Mouse (Mus musculus): ENCODE results near the gene Klhl2. TPM values are rescaled to one million over a fixed set of nuclear protein-coding genes. Genes with fewer than 3 reads are reported as not detected.

Gene Klhl2
- total and polyA plus RNA-seq, 3 experiments: 9.3 to 11.5 (median 10.8) TPM

- in situ Hi-C loops (cut with MboI; ENCODE audit: low pct_ligation_motif_present, low pct_unique_long_range_greater_than_20kb, low sequenced_read_pairs) (loop anchor here (25.0 kb wide), 1 partner anchor 88 kb away; the partner anchor contains the start of gene Tmem192), dilution Hi-C loops (cut with MboI; ENCODE audit: extremely low pct_ligation_motif_present, extremely low pct_unique_long_range_greater_than_20kb, low sequenced_read_pairs) (no loop called here)
- no peaks in the 10 kb centered on the region for H3K27me3 ChIP-seq (replicated peaks)
- peaks cover 5 to 29% of the 10 kb centered on the region in 2 experiments for H3K4me1 ChIP-seq (ENCODE audit: control insufficient read depth in 1 of 2, insufficient read depth in 2 of 2)
- H3K4me3 ChIP-seq (replicated peaks in 1 of 3; ENCODE audit: low read depth in 2 of 3, low read length in 2 of 3, poor library complexity in 1 of 3): peak overlapping the region; percentile 37 to 99 (median 72)
- H3K27ac ChIP-seq (ENCODE audit: insufficient read depth, low read depth): no peak overlapping the region
- TF ChIP-seq ZKSCAN1 (IDR thresholded peaks at IDR 0.05; ENCODE audit: borderline replicate concordance, low read depth, low read length) (no peak), MXI1 (IDR thresholded peaks at IDR 0.05; ENCODE audit: low read depth, low read length) (0 out of 2 replicates have a peak, but pooled peaks have one; percentile 26), UBTF (IDR thresholded peaks at IDR 0.05; ENCODE audit: low read depth, low read length) (0 out of 2 replicates have a peak, but pooled peaks have one; percentile 64), USF2 (conservative IDR thresholded peaks at IDR 0.05; ENCODE audit: low read depth, low read length) (no peak)
- H3K9ac ChIP-seq (ENCODE audit: insufficient read depth, low read depth): peak overlapping the region; percentile 65
- H3K9me3 ChIP-seq (replicated peaks; ENCODE audit: low read length): no peaks in the 10 kb centered on the region
- H3K4me2 ChIP-seq (ENCODE audit: insufficient read depth, low read depth, poor library complexity, severe bottlenecking): peak overlapping the region; percentile 98
- DNase-seq (ENCODE audit: extremely low read depth): no peak
- H3K79me2 ChIP-seq (replicated peaks; ENCODE audit: control insufficient read depth, extremely low read depth, insufficient read depth, poor library complexity, severe bottlenecking): peaks cover 9% of the 10 kb centered on the region
- peaks cover 0 to 1% of the 10 kb centered on the region in 2 experiments for H3K36me3 ChIP-seq (replicated peaks in 1 of 2; ENCODE audit: control insufficient read depth in 1 of 2, insufficient read depth in 1 of 2, low read length in 1 of 2)
Observed at GRCm38 (mm10) chr8:64849091-64849896, 523 bp downstream of the Klhl2 start.

GRCm38 (mm10) chr8:64848245-64848785, 1.5 kb downstream of the Klhl2 start:
- in situ Hi-C loops (cut with MboI; ENCODE audit: low pct_ligation_motif_present, low pct_unique_long_range_greater_than_20kb, low sequenced_read_pairs): loop anchor here (25.0 kb wide), 1 partner anchor 89 kb away; the partner anchor contains the start of gene Tmem192
- H3K4me1 ChIP-seq (ENCODE audit: control insufficient read depth in 1 of 2, insufficient read depth in 2 of 2): peaks cover 3 to 36% of the 10 kb centered on the region in 2 experiments
- peak overlapping the region in 1 of 3 experiments; percentile 1 for H3K4me3 ChIP-seq (replicated peaks in 1 of 3; ENCODE audit: low read depth in 2 of 3, low read length in 2 of 3, poor library complexity in 1 of 3)
- no peak for TF ChIP-seq MXI1 (IDR thresholded peaks at IDR 0.05; ENCODE audit: low read depth, low read length)
- TF ChIP-seq GABPA (IDR thresholded peaks at IDR 0.05; ENCODE audit: insufficient replicate concordance, low read depth, low read length): no peak
- TF ChIP-seq ZC3H11A (IDR thresholded peaks at IDR 0.05; ENCODE audit: low read depth, low read length): no peak
- TF ChIP-seq ZKSCAN1 (IDR thresholded peaks at IDR 0.05; ENCODE audit: borderline replicate concordance, low read depth, low read length): no peak
- TF ChIP-seq MAFK (IDR thresholded peaks at IDR 0.05; ENCODE audit: insufficient replicate concordance, low read length): no peak
- peaks cover 0 to 1% of the 10 kb centered on the region in 2 experiments for H3K36me3 ChIP-seq (replicated peaks in 1 of 2; ENCODE audit: control insufficient read depth in 1 of 2, insufficient read depth in 1 of 2, low read length in 1 of 2)
- peaks cover 9% of the 10 kb centered on the region for H3K79me2 ChIP-seq (replicated peaks; ENCODE audit: control insufficient read depth, extremely low read depth, insufficient read depth, poor library complexity, severe bottlenecking)
- no peak overlapping the region for H3K27ac ChIP-seq (ENCODE audit: insufficient read depth, low read depth)
- peak overlapping the region; percentile 98 for H3K4me2 ChIP-seq (ENCODE audit: insufficient read depth, low read depth, poor library complexity, severe bottlenecking)
- DNase-seq (ENCODE audit: extremely low read depth): no peak
- dilution Hi-C loops (cut with MboI; ENCODE audit: extremely low pct_ligation_motif_present, extremely low pct_unique_long_range_greater_than_20kb, low sequenced_read_pairs): no loop called here
- H3K9ac ChIP-seq (ENCODE audit: insufficient read depth, low read depth): no peak overlapping the region; the same call in 1 of the 2 replicates
- H3K27me3 ChIP-seq (replicated peaks): no peaks in the 10 kb centered on the region
- H3K9me3 ChIP-seq (replicated peaks; ENCODE audit: low read length): no peaks in the 10 kb centered on the region

- dilution Hi-C loops (cut with MboI; ENCODE audit: extremely low pct_ligation_motif_present, extremely low pct_unique_long_range_greater_than_20kb, low sequenced_read_pairs): no loop called here
- peaks cover 0 to 1% of the 10 kb centered on the region in 2 experiments for H3K36me3 ChIP-seq (replicated peaks in 1 of 2; ENCODE audit: control insufficient read depth in 1 of 2, insufficient read depth in 1 of 2, low read length in 1 of 2)
Observed at GRCm38 (mm10) chr8:64847650-64848049, 2.2 kb downstream of the Klhl2 start.

More at GRCm38 (mm10) chr8:64847650-64848049, 2.2 kb downstream of the Klhl2 start:
- in situ Hi-C loops (cut with MboI; ENCODE audit: low pct_ligation_motif_present, low pct_unique_long_range_greater_than_20kb, low sequenced_read_pairs): loop anchor here (25.0 kb wide), 1 partner anchor 90 kb away; the partner anchor contains the start of gene Tmem192
- H3K4me3 ChIP-seq (replicated peaks in 1 of 3; ENCODE audit: low read depth in 2 of 3, low read length in 2 of 3, poor library complexity in 1 of 3): no peak overlapping the region
- no peak overlapping the region for H3K9ac ChIP-seq (ENCODE audit: insufficient read depth, low read depth)
- no peak overlapping the region for H3K27ac ChIP-seq (ENCODE audit: insufficient read depth, low read depth)
- H3K27me3 ChIP-seq (replicated peaks): no peaks in the 10 kb centered on the region
- TF ChIP-seq HCFC1 (IDR thresholded peaks at IDR 0.05; ENCODE audit: low read depth, low read length): no peak
- TF ChIP-seq TBP (conservative IDR thresholded peaks at IDR 0.05; ENCODE audit: low read depth, low read length): no peak
- TF ChIP-seq MAFK (IDR thresholded peaks at IDR 0.05; ENCODE audit: insufficient replicate concordance, low read length): no peak
- no peak for TF ChIP-seq ZNF384 (IDR thresholded peaks at IDR 0.05; ENCODE audit: low read depth, low read length)
- H3K9me3 ChIP-seq (replicated peaks; ENCODE audit: low read length): no peaks in the 10 kb centered on the region
- DNase-seq (ENCODE audit: extremely low read depth): no peak
- H3K4me2 ChIP-seq (ENCODE audit: insufficient read depth, low read depth, poor library complexity, severe bottlenecking): no peak overlapping the region; the same call in 1 of the 2 replicates
- H3K4me1 ChIP-seq (ENCODE audit: control insufficient read depth in 1 of 2, insufficient read depth in 2 of 2): peaks cover 3 to 36% of the 10 kb centered on the region in 2 experiments
- peaks cover 9% of the 10 kb centered on the region for H3K79me2 ChIP-seq (replicated peaks; ENCODE audit: control insufficient read depth, extremely low read depth, insufficient read depth, poor library complexity, severe bottlenecking)

All from CH12.LX (cell line).